Mouse (Mus musculus): ENCODE data around the gene Clba1. TPM values are rescaled to one million over a fixed set of nuclear protein-coding genes. Genes with fewer than 3 reads are reported as not detected.
A peak's percentile ranks its signal among the peaks of the same experiment; 100 is the strongest.

Gene Clba1
- polyA plus RNA-seq, 1 experiment from 2014 or later: 7.9 TPM

DNA sequence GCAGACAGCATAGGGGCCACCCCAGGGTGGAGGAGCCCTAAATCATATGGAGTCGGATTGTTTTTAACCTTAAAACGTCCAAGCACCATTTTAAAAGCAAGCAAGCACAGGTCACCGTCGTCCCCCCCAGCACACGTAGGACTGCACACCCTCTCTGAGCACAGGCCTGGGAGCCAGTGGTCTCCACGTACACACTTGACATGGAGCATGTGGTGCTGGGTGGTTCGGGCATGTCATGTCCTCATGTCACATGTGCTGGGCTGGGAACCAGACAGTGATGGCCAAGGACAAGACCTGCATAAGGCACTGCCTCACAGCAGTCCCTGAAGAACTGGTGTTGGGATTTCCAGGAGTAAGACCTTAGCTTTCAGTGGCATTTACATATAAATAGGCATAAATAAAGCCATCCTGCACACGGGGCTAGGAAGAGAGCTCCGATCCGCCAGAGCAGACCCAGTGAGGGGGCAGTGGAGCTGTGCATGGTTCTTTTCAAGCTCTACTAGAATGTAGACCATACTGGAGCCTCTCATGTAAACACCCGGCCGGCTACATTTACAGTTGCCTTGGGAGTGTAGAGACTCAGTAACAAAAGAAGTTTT, 11.8 kb downstream of the Clba1 start:
- no peak for ATAC-seq (ENCODE audit: insufficient number of reproducible peaks, insufficient read depth, low FRiP score, low read depth)
- peaks cover 83% of the 10 kb centered on the region for H3K36me3 ChIP-seq (ENCODE audit: control insufficient read depth, insufficient read depth, low read length)
- H3K27me3 ChIP-seq (ENCODE audit: control insufficient read depth, insufficient read depth, low read length): no peaks in the 10 kb centered on the region
- H3K9ac ChIP-seq (ENCODE audit: low read length): no peak overlapping the region
- no peak overlapping the region for H3K4me3 ChIP-seq (ENCODE audit: control insufficient read depth in 1 of 2, insufficient read depth in 1 of 2, low read depth in 1 of 2, low read length in 2 of 2)
- no peak overlapping the region for H3K4me2 ChIP-seq (ENCODE audit: low read length)
- H3K4me1 ChIP-seq (ENCODE audit: control insufficient read depth in 2 of 2, insufficient read depth in 2 of 2, low read length in 2 of 2): peaks cover 22 to 44% of the 10 kb centered on the region in 2 experiments
- WGBS: 83% methylated on average over 12 of the region's 12 CpGs
- no peaks in the 10 kb centered on the region for H3K9me3 ChIP-seq (ENCODE audit: control insufficient read depth, low read length)
- no peak overlapping the region for H3K27ac ChIP-seq (replicated peaks in 1 of 2; ENCODE audit: control insufficient read depth in 1 of 2, insufficient read depth in 1 of 2, low read depth in 2 of 2, low read length in 2 of 2)

GRCm38 (mm10) chr12:112821216-112821615, 12.5 kb downstream of the Clba1 start:
- Histone ChIP-seq H3K4me3 (ENCODE audit: control insufficient read depth in 1 of 2, insufficient read depth in 1 of 2, low read depth in 1 of 2, low read length in 2 of 2) (no peak overlapping the region), H3K4me1 (ENCODE audit: control insufficient read depth in 2 of 2, insufficient read depth in 2 of 2, low read length in 2 of 2) (peaks cover 22 to 44% of the 10 kb centered on the region in 2 experiments), H3K9ac (ENCODE audit: low read length) (peak overlapping the region; percentile 34; the same call in 1 of the 2 replicates), H3K27me3 (ENCODE audit: control insufficient read depth, insufficient read depth, low read length) (no peaks in the 10 kb centered on the region), H3K27ac (replicated peaks in 1 of 2; ENCODE audit: control insufficient read depth in 1 of 2, insufficient read depth in 1 of 2, low read depth in 2 of 2, low read length in 2 of 2) (peak overlapping the region; percentile 54 to 75; a peak in 3 of 4 replicates), H3K36me3 (ENCODE audit: control insufficient read depth, insufficient read depth, low read length) (peaks cover 81% of the 10 kb centered on the region), H3K9me3 (ENCODE audit: control insufficient read depth, low read length) (no peaks in the 10 kb centered on the region), H3K4me2 (ENCODE audit: low read length) (peak overlapping the region; percentile 39; the same call in 1 of the 2 replicates)
- WGBS: 17% methylated on average over 1 of the region's 1 CpGs
- ATAC-seq (ENCODE audit: insufficient number of reproducible peaks, insufficient read depth, low FRiP score, low read depth): 0 out of 2 replicates have a peak, but pooled peaks have one; percentile 45

- Histone ChIP-seq H3K4me2 (ENCODE audit: low read length) (peak overlapping the region; percentile 39), H3K9ac (ENCODE audit: low read length) (0 out of 2 replicates have a peak overlapping the region, but pooled peaks have one; percentile 19), H3K27me3 (ENCODE audit: control insufficient read depth, insufficient read depth, low read length) (no peaks in the 10 kb centered on the region), H3K4me1 (ENCODE audit: control insufficient read depth in 2 of 2, insufficient read depth in 2 of 2, low read length in 2 of 2) (peaks cover 22 to 50% of the 10 kb centered on the region in 2 experiments), H3K9me3 (ENCODE audit: control insufficient read depth, low read length) (no peaks in the 10 kb centered on the region), H3K36me3 (ENCODE audit: control insufficient read depth, insufficient read depth, low read length) (peaks cover 83% of the 10 kb centered on the region), H3K27ac (replicated peaks in 1 of 2; ENCODE audit: control insufficient read depth in 1 of 2, insufficient read depth in 1 of 2, low read depth in 2 of 2, low read length in 2 of 2) (peak overlapping the region; percentile 54 to 75), H3K4me3 (ENCODE audit: control insufficient read depth in 1 of 2, insufficient read depth in 1 of 2, low read depth in 1 of 2, low read length in 2 of 2) (no peak overlapping the region)
- no peak; the same call in 1 of the 2 replicates for ATAC-seq (ENCODE audit: insufficient number of reproducible peaks, insufficient read depth, low FRiP score, low read depth)
- 17% methylated on average over 4 of the region's 4 CpGs for WGBS
Observed at GRCm38 (mm10) chr12:112821974-112822373, 13.2 kb downstream of the Clba1 start.

- H3K4me1 ChIP-seq (ENCODE audit: control insufficient read depth in 2 of 2, insufficient read depth in 2 of 2, low read length in 2 of 2): peaks cover 27 to 57% of the 10 kb centered on the region in 2 experiments
- H3K4me3 ChIP-seq (ENCODE audit: control insufficient read depth in 1 of 2, insufficient read depth in 1 of 2, low read depth in 1 of 2, low read length in 2 of 2): no peak overlapping the region
- no peaks in the 10 kb centered on the region for H3K27me3 ChIP-seq (ENCODE audit: control insufficient read depth, insufficient read depth, low read length)
- peak overlapping the region; percentile 45; the same call in 1 of the 2 replicates for H3K9ac ChIP-seq (ENCODE audit: low read length)
- H3K36me3 ChIP-seq (ENCODE audit: control insufficient read depth, insufficient read depth, low read length): peaks cover 83% of the 10 kb centered on the region
- 70% methylated on average over 2 of the region's 2 CpGs for WGBS
- H3K27ac ChIP-seq (replicated peaks in 1 of 2; ENCODE audit: control insufficient read depth in 1 of 2, insufficient read depth in 1 of 2, low read depth in 2 of 2, low read length in 2 of 2): peak overlapping the region in 1 of 2 experiments; percentile 21; a peak in 2 of 4 replicates
- no peaks in the 10 kb centered on the region for H3K9me3 ChIP-seq (ENCODE audit: control insufficient read depth, low read length)
- ATAC-seq (ENCODE audit: insufficient number of reproducible peaks, insufficient read depth, low FRiP score, low read depth): no peak
- H3K4me2 ChIP-seq (ENCODE audit: low read length): peak overlapping the region; percentile 39; the same call in 1 of the 2 replicates
Observed at GRCm38 (mm10) chr12:112822676-112823075, 13.9 kb downstream of the Clba1 start.

DNA sequence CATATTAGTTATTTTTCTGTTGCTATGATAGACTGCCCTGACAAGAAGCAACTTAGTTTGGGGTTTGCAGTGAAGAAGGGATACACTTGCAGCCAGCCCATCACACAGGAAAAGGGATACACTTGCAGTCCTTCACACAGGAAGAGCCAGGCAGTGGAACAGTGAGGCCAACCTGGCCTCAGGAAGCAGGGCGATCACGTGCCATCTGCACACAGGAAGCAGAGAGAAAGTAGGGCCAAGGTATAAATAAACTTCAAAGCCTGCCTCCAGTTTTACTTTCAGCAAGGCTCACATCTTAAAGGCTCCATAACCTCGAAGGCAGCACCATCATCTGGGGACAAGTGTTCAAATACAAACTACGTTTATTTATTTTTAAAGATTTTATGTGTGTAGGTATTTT, 14.5 kb downstream of the Clba1 start:
- no peaks in the 10 kb centered on the region for H3K9me3 ChIP-seq (ENCODE audit: control insufficient read depth, low read length)
- H3K4me2 ChIP-seq (ENCODE audit: low read length): no peak overlapping the region
- peaks cover 30 to 61% of the 10 kb centered on the region in 2 experiments for H3K4me1 ChIP-seq (ENCODE audit: control insufficient read depth in 2 of 2, insufficient read depth in 2 of 2, low read length in 2 of 2)
- peak overlapping the region; percentile 21 to 24; a peak in 3 of 4 replicates for H3K27ac ChIP-seq (replicated peaks in 1 of 2; ENCODE audit: control insufficient read depth in 1 of 2, insufficient read depth in 1 of 2, low read depth in 2 of 2, low read length in 2 of 2)
- H3K27me3 ChIP-seq (ENCODE audit: control insufficient read depth, insufficient read depth, low read length): no peaks in the 10 kb centered on the region
- whole genome bisulfite sequencing: 57% methylated on average over 4 of the region's 4 CpGs
- H3K36me3 ChIP-seq (ENCODE audit: control insufficient read depth, insufficient read depth, low read length): peaks cover 80% of the 10 kb centered on the region
- no peak overlapping the region for H3K4me3 ChIP-seq (ENCODE audit: control insufficient read depth in 1 of 2, insufficient read depth in 1 of 2, low read depth in 1 of 2, low read length in 2 of 2)
- peak overlapping the region; percentile 45 for H3K9ac ChIP-seq (ENCODE audit: low read length)
- no peak for ATAC-seq (ENCODE audit: insufficient number of reproducible peaks, insufficient read depth, low FRiP score, low read depth)

GRCm38 (mm10) chr12:112825901-112826300, 17.2 kb downstream of the Clba1 start:
- ATAC-seq (ENCODE audit: insufficient number of reproducible peaks, insufficient read depth, low FRiP score, low read depth): no peak
- 76% methylated on average over 5 of the region's 5 CpGs for WGBS
- H3K4me2 ChIP-seq (ENCODE audit: low read length): no peak overlapping the region

GRCm38 (mm10) chr12:112828501-112829243, 19.9 kb downstream of the Clba1 start:
- Histone ChIP-seq H3K4me3 (ENCODE audit: control insufficient read depth in 1 of 2, insufficient read depth in 1 of 2, low read depth in 1 of 2, low read length in 2 of 2) (peak overlapping the region; percentile 78 to 97), H3K4me2 (ENCODE audit: low read length) (peak overlapping the region; percentile 69), H3K4me1 (ENCODE audit: control insufficient read depth in 2 of 2, insufficient read depth in 2 of 2, low read length in 2 of 2) (peaks cover 13 to 36% of the 10 kb centered on the region in 2 experiments), H3K9me3 (ENCODE audit: control insufficient read depth, low read length) (no peaks in the 10 kb centered on the region), H3K9ac (ENCODE audit: low read length) (peak overlapping the region; percentile 90), H3K27ac (replicated peaks in 1 of 2; ENCODE audit: control insufficient read depth in 1 of 2, insufficient read depth in 1 of 2, low read depth in 2 of 2, low read length in 2 of 2) (peak overlapping the region; percentile 86 to 88), H3K36me3 (ENCODE audit: control insufficient read depth, insufficient read depth, low read length) (peaks cover 42% of the 10 kb centered on the region), H3K27me3 (ENCODE audit: control insufficient read depth, insufficient read depth, low read length) (no peaks in the 10 kb centered on the region)
- WGBS: under 1% methylated on average over 51 of the region's 51 CpGs
- ATAC-seq (ENCODE audit: insufficient number of reproducible peaks, insufficient read depth, low FRiP score, low read depth): peak; percentile 85

More at GRCm38 (mm10) chr12:112825901-112826300, 17.2 kb downstream of the Clba1 start:
- Histone ChIP-seq H3K27ac (replicated peaks in 1 of 2; ENCODE audit: control insufficient read depth in 1 of 2, insufficient read depth in 1 of 2, low read depth in 2 of 2, low read length in 2 of 2) (no peak overlapping the region), H3K9ac (ENCODE audit: low read length) (no peak overlapping the region), H3K36me3 (ENCODE audit: control insufficient read depth, insufficient read depth, low read length) (peaks cover 53% of the 10 kb centered on the region), H3K4me1 (ENCODE audit: control insufficient read depth in 2 of 2, insufficient read depth in 2 of 2, low read length in 2 of 2) (peaks cover 28 to 62% of the 10 kb centered on the region in 2 experiments), H3K4me3 (ENCODE audit: control insufficient read depth in 1 of 2, insufficient read depth in 1 of 2, low read depth in 1 of 2, low read length in 2 of 2) (no peak overlapping the region), H3K9me3 (ENCODE audit: control insufficient read depth, low read length) (no peaks in the 10 kb centered on the region), H3K27me3 (ENCODE audit: control insufficient read depth, insufficient read depth, low read length) (no peaks in the 10 kb centered on the region)

All from heart, embryonic 14.5 days (tissue).